Mouse (Mus musculus): ENCODE results near the gene Olfr374. TPM values are rescaled to one million over a fixed set of nuclear protein-coding genes. Genes with fewer than 3 reads are reported as not detected.
"Not testable (repeated sequence)": the region's sequence is repeated elsewhere in the genome, so short reads cannot be mapped to it uniquely, and the experiment has no call there.

Olfr374 gene
- polyA plus RNA-seq, 1 experiment from 2014 or later, result 0.13 TPM

DNA sequence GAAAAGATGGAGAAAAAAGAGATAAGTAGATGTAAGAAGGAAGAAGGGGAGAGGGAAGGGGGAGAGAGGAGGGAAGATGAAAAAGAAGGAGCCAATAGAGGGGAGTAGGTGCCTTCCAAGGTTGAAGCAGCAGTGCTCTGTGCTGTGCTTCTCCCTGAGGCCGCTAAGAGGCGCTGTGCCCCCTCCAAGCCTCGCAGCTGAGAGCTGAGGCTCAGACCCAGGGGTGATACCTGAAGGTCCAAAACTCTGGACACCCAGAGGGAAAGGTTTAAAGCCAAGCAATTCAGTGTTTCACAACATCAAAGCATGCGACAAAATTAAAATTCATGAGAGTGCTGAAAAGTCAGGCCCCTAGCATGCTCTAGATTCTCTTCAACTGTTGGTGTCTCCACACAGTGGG lies 1.7 kb upstream of the Olfr374 start:
- H3K4me2 ChIP-seq (ENCODE audit: low read depth, low read length), result no peak overlapping the region
- no peaks in the 10 kb centered on the region for H3K4me1 ChIP-seq (ENCODE audit: control insufficient read depth, insufficient read depth, low read length)
- H3K9ac ChIP-seq (replicated peaks; ENCODE audit: low read length), result no peak overlapping the region
- H3K4me3 ChIP-seq (ENCODE audit: low read depth, low read length), result no peak overlapping the region
- H3K27ac ChIP-seq (replicated peaks; ENCODE audit: low read depth, low read length), result no peak overlapping the region
- DNase-seq (ENCODE audit: low spot score), result no peak
- 23% methylated on average over 4 of the region's 4 CpGs for WGBS
- H3K9me3 ChIP-seq (replicated peaks; ENCODE audit: control insufficient read depth, low read length), result no peaks in the 10 kb centered on the region
- ATAC-seq (replicated peaks; ENCODE audit: insufficient number of reproducible peaks, low FRiP score, low TSS enrichment, low read depth), result no peak
- H3K27me3 ChIP-seq (ENCODE audit: control insufficient read depth, insufficient read depth, low read length), result no peaks in the 10 kb centered on the region
- no peaks in the 10 kb centered on the region for H3K36me3 ChIP-seq (replicated peaks; ENCODE audit: control insufficient read depth, insufficient read depth, low read depth, low read length)

DNA sequence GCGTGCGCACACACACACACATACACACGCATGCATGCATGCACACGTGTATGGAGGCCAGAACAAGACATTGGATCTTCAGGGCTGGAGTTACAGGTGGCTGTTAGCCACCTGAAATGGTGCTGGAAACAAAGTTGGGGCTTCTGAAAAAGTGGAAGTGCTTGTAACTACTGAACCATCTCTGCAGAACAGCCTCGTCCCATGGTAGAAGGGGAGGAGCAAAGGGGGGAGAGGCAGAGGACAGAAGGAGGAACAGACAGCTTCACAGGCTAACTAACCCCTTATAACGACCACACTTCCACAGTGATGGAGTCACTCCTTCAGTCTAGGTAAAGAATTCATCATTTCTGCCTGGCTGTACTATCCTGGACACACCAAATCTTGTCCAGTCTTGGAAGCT lies 4.0 kb downstream of the Olfr374 start:
- no peaks in the 10 kb centered on the region for H3K9me3 ChIP-seq (replicated peaks; ENCODE audit: control insufficient read depth, low read length)
- no peak overlapping the region for H3K4me3 ChIP-seq (ENCODE audit: low read depth, low read length)
- H3K4me1 ChIP-seq (ENCODE audit: control insufficient read depth, insufficient read depth, low read length), result no peaks in the 10 kb centered on the region
- 76% methylated on average over 6 of the region's 6 CpGs for WGBS
- H3K27me3 ChIP-seq (ENCODE audit: control insufficient read depth, insufficient read depth, low read length), result no peaks in the 10 kb centered on the region
- H3K4me2 ChIP-seq (ENCODE audit: low read depth, low read length), result no peak overlapping the region
- H3K9ac ChIP-seq (replicated peaks; ENCODE audit: low read length), result no peak overlapping the region
- H3K36me3 ChIP-seq (replicated peaks; ENCODE audit: control insufficient read depth, insufficient read depth, low read depth, low read length), result no peaks in the 10 kb centered on the region
- no peak overlapping the region for H3K27ac ChIP-seq (replicated peaks; ENCODE audit: low read depth, low read length)
- ATAC-seq (replicated peaks; ENCODE audit: insufficient number of reproducible peaks, low FRiP score, low TSS enrichment, low read depth) (no peak), DNase-seq (ENCODE audit: low spot score) (no peak)

GRCm38 (mm10) chr8:72112486-72112885 lies 5.6 kb downstream of the Olfr374 start:
- DNase-seq (ENCODE audit: low spot score), result no peak
- no peaks in the 10 kb centered on the region for H3K27me3 ChIP-seq (ENCODE audit: control insufficient read depth, insufficient read depth, low read length)
- H3K9ac ChIP-seq (replicated peaks; ENCODE audit: low read length), result no peak overlapping the region
- no peaks in the 10 kb centered on the region for H3K36me3 ChIP-seq (replicated peaks; ENCODE audit: control insufficient read depth, insufficient read depth, low read depth, low read length)
- H3K9me3 ChIP-seq (replicated peaks; ENCODE audit: control insufficient read depth, low read length), result no peaks in the 10 kb centered on the region
- H3K4me3 ChIP-seq (ENCODE audit: low read depth, low read length), result no peak overlapping the region
- no peak overlapping the region for H3K4me2 ChIP-seq (ENCODE audit: low read depth, low read length)
- WGBS, result 75% methylated on average over 3 of the region's 3 CpGs
- H3K4me1 ChIP-seq (ENCODE audit: control insufficient read depth, insufficient read depth, low read length), result no peaks in the 10 kb centered on the region
- H3K27ac ChIP-seq (replicated peaks; ENCODE audit: low read depth, low read length), result no peak overlapping the region
- ATAC-seq (replicated peaks; ENCODE audit: insufficient number of reproducible peaks, low FRiP score, low TSS enrichment, low read depth), result no peak

DNA sequence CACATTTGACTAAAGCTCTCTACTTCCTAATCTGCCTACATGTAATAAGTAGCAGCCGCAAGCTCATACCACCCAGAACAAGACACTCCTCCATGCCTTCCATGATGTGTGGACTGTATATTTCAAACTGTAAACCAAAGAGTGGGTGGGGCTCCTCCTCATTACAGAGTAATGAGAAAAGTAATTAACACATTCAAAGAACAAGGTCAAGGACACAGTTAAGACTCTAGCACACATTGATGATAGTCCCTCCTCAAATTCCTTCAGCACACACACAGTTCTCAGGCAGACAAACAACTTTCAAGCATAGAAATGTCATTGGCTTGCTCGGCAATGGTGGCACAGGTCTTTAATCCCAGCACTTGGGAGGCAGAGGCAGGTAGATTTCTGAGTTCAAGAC lies 8.4 kb downstream of the Olfr374 start:
- H3K36me3 ChIP-seq (replicated peaks; ENCODE audit: control insufficient read depth, insufficient read depth, low read depth, low read length), result no peaks in the 10 kb centered on the region

GRCm38 (mm10) chr8:72118616-72119015 lies 11.8 kb downstream of the Olfr374 start:
- Histone ChIP-seq H3K4me3 (ENCODE audit: low read depth, low read length) (no peak overlapping the region), H3K27ac (replicated peaks; ENCODE audit: low read depth, low read length) (no peak overlapping the region), H3K4me1 (ENCODE audit: control insufficient read depth, insufficient read depth, low read length) (no peaks in the 10 kb centered on the region), H3K4me2 (ENCODE audit: low read depth, low read length) (no peak overlapping the region), H3K9ac (replicated peaks; ENCODE audit: low read length) (no peak overlapping the region), H3K36me3 (replicated peaks; ENCODE audit: control insufficient read depth, insufficient read depth, low read depth, low read length) (no peaks in the 10 kb centered on the region), H3K9me3 (replicated peaks; ENCODE audit: control insufficient read depth, low read length) (no peaks in the 10 kb centered on the region), H3K27me3 (ENCODE audit: control insufficient read depth, insufficient read depth, low read length) (no peaks in the 10 kb centered on the region)
- ATAC-seq (replicated peaks; ENCODE audit: insufficient number of reproducible peaks, low FRiP score, low TSS enrichment, low read depth), result no peak
- DNase-seq (ENCODE audit: low spot score), result no peak
- WGBS, result 59% methylated on average over 4 of the region's 4 CpGs

More for the DNA sequence above, 8.4 kb downstream of the Olfr374 start:
- H3K9me3 ChIP-seq (replicated peaks; ENCODE audit: control insufficient read depth, low read length), result no peaks in the 10 kb centered on the region
- H3K27ac ChIP-seq (replicated peaks; ENCODE audit: low read depth, low read length), result no peak overlapping the region
- no peak overlapping the region for H3K9ac ChIP-seq (replicated peaks; ENCODE audit: low read length)
- H3K4me1 ChIP-seq (ENCODE audit: control insufficient read depth, insufficient read depth, low read length), result no peaks in the 10 kb centered on the region
- H3K4me2 ChIP-seq (ENCODE audit: low read depth, low read length), result no peak overlapping the region
- H3K27me3 ChIP-seq (ENCODE audit: control insufficient read depth, insufficient read depth, low read length), result no peaks in the 10 kb centered on the region
- WGBS, result 81% methylated on average over 2 of the region's 2 CpGs
- ATAC-seq (replicated peaks; ENCODE audit: insufficient number of reproducible peaks, low FRiP score, low TSS enrichment, low read depth) (no peak), DNase-seq (ENCODE audit: low spot score) (no peak)
- H3K4me3 ChIP-seq (ENCODE audit: low read depth, low read length), result no peak overlapping the region

DNA sequence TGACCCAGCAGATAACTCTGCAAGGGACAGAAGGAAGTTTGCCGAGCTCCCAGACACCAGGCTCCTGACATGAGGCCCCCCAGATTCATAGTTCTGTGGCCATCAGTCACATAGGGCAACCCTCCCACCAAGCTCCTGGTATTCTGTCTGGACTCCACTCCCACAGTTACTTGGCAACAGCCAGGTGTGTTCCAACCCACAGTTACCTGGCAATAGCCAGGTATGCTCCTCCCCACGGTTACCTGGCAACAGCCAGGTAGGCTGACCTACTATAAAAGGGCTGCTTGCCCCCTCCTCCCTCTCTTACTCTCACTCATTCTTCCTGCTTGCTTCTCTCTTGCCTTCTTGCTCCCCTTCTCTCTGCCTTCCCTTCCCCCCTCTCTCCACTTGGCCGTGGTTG lies 14.6 kb downstream of the Olfr374 start:
- H3K27ac ChIP-seq (replicated peaks; ENCODE audit: low read depth, low read length); H3K4me3 ChIP-seq (ENCODE audit: low read depth, low read length); H3K4me1 ChIP-seq (ENCODE audit: control insufficient read depth, insufficient read depth, low read length); H3K4me2 ChIP-seq (ENCODE audit: low read depth, low read length); H3K27me3 ChIP-seq (ENCODE audit: control insufficient read depth, insufficient read depth, low read length); DNase-seq (ENCODE audit: low spot score); H3K9ac ChIP-seq (replicated peaks; ENCODE audit: low read length); H3K36me3 ChIP-seq (replicated peaks; ENCODE audit: control insufficient read depth, insufficient read depth, low read depth, low read length); H3K9me3 ChIP-seq (replicated peaks; ENCODE audit: control insufficient read depth, low read length); ATAC-seq (replicated peaks; ENCODE audit: insufficient number of reproducible peaks, low FRiP score, low TSS enrichment, low read depth): not testable (repeated sequence)
- 52% methylated on average over 3 of the region's 3 CpGs for WGBS

- ATAC-seq (replicated peaks; ENCODE audit: insufficient number of reproducible peaks, low FRiP score, low TSS enrichment, low read depth), result peak; percentile 34; the same call in 1 of the 2 replicates
- Histone ChIP-seq H3K4me2 (ENCODE audit: low read depth, low read length) (no peak overlapping the region), H3K4me1 (ENCODE audit: control insufficient read depth, insufficient read depth, low read length) (no peaks in the 10 kb centered on the region), H3K27me3 (ENCODE audit: control insufficient read depth, insufficient read depth, low read length) (no peaks in the 10 kb centered on the region), H3K27ac (replicated peaks; ENCODE audit: low read depth, low read length) (no peak overlapping the region), H3K9ac (replicated peaks; ENCODE audit: low read length) (no peak overlapping the region), H3K9me3 (replicated peaks; ENCODE audit: control insufficient read depth, low read length) (no peaks in the 10 kb centered on the region), H3K4me3 (ENCODE audit: low read depth, low read length) (no peak overlapping the region), H3K36me3 (replicated peaks; ENCODE audit: control insufficient read depth, insufficient read depth, low read depth, low read length) (no peaks in the 10 kb centered on the region)
- 30% methylated on average over 1 of the region's 1 CpGs for WGBS
- DNase-seq (ENCODE audit: low spot score), result peak; percentile 66
Measured at GRCm38 (mm10) chr8:72121997-72122396, 15.2 kb downstream of the Olfr374 start.

GRCm38 (mm10) chr8:72127834-72128233 lies 21.0 kb downstream of the Olfr374 start:
- no peak overlapping the region for H3K4me2 ChIP-seq (ENCODE audit: low read depth, low read length)
- H3K4me1 ChIP-seq (ENCODE audit: control insufficient read depth, insufficient read depth, low read length), result no peaks in the 10 kb centered on the region
- ATAC-seq (replicated peaks; ENCODE audit: insufficient number of reproducible peaks, low FRiP score, low TSS enrichment, low read depth), result no peak
- WGBS, result 86% methylated on average over 1 of the region's 1 CpGs
- no peaks in the 10 kb centered on the region for H3K36me3 ChIP-seq (replicated peaks; ENCODE audit: control insufficient read depth, insufficient read depth, low read depth, low read length)
- H3K4me3 ChIP-seq (ENCODE audit: low read depth, low read length), result no peak overlapping the region
- no peak for DNase-seq (ENCODE audit: low spot score)
- H3K27ac ChIP-seq (replicated peaks; ENCODE audit: low read depth, low read length), result no peak overlapping the region
- H3K9ac ChIP-seq (replicated peaks; ENCODE audit: low read length), result no peak overlapping the region
- no peaks in the 10 kb centered on the region for H3K27me3 ChIP-seq (ENCODE audit: control insufficient read depth, insufficient read depth, low read length)
- H3K9me3 ChIP-seq (replicated peaks; ENCODE audit: control insufficient read depth, low read length), result no peaks in the 10 kb centered on the region

Data from embryonic facial prominence, embryonic 11.5 days (tissue).